Mouse (Mus musculus) B cell, adult 2 months (primary cell): Measurements from ENCODE around the gene Olfr487.
"Not testable (repeated sequence)": the region's sequence is repeated elsewhere in the genome, so short reads cannot be mapped to it uniquely, and the experiment has no call there.

Experiments
- DNase-seq, 2 experiments: peaks; one replicate each; pipeline ENCODE4 v3.0.0; 2022

The Olfr487 gene

GRCm38 (mm10) chr7:108214536-108214935, at the start of gene Olfr487:
Olfr487 (minus strand) TSS chr7:108214636.
- not testable (repeated sequence) for DNase-seq

GRCm38 (mm10) chr7:108258247-108258646, 43.8 kb upstream of the Olfr487 start, which contains the start of gene Olfr488:
Olfr488 (minus strand) TSS chr7:108258347.
- DNase-seq, result no peak

GRCm38 (mm10) chr7:108233551-108233950, 19.1 kb upstream of the Olfr487 start:
- no peak for DNase-seq

- DNase-seq, result no peak
Observed at GRCm38 (mm10) chr7:108196938-108197337, 17.5 kb downstream of the Olfr487 start.

- not testable (repeated sequence) for DNase-seq
Observed at GRCm38 (mm10) chr7:108196337-108196736, 18.1 kb downstream of the Olfr487 start.

GRCm38 (mm10) chr7:108192714-108193113, 21.7 kb downstream of the Olfr487 start:
- not testable (repeated sequence) for DNase-seq

GRCm38 (mm10) chr7:108191196-108191595, 23.2 kb downstream of the Olfr487 start:
- not testable (repeated sequence) for DNase-seq

GRCm38 (mm10) chr7:108185237-108185636, 29.2 kb downstream of the Olfr487 start:
- DNase-seq, result not testable (repeated sequence)

- not testable (repeated sequence) for DNase-seq
Observed at GRCm38 (mm10) chr7:108184401-108184800, 30.0 kb downstream of the Olfr487 start.

- DNase-seq, result not testable (repeated sequence)
Observed at GRCm38 (mm10) chr7:108172642-108173041, 41.8 kb downstream of the Olfr487 start, which contains the start of gene Olfr486. Olfr486 (minus strand) TSS chr7:108172742.

GRCm38 (mm10) chr7:108159771-108160170, 54.7 kb downstream of the Olfr487 start, which contains the start of gene Olfr485:
Olfr485 (minus strand) TSS chr7:108159871.
- no peak for DNase-seq
